Mouse (Mus musculus): Measurements from ENCODE around the gene Tbx15. TPM values are rescaled to one million over a fixed set of nuclear protein-coding genes. Genes with fewer than 3 reads are reported as not detected.

Gene Tbx15
- total RNA-seq, 1 experiment from 2014 or later: not detected

- no peak for ATAC-seq (ENCODE audit: extremely low read depth, insufficient number of reproducible peaks, low FRiP score, poor library complexity, severe bottlenecking)
Observed at GRCm38 (mm10) chr3:99329316-99329715, 89.1 kb downstream of the Tbx15 start.

GRCm38 (mm10) chr3:99331086-99331485, 90.9 kb downstream of the Tbx15 start:
- ATAC-seq (ENCODE audit: extremely low read depth, insufficient number of reproducible peaks, low FRiP score, poor library complexity, severe bottlenecking): no peak

- ATAC-seq (ENCODE audit: extremely low read depth, insufficient number of reproducible peaks, low FRiP score, poor library complexity, severe bottlenecking): no peak
Observed at GRCm38 (mm10) chr3:99336866-99337265, 96.7 kb downstream of the Tbx15 start.

- no peak for ATAC-seq (ENCODE audit: extremely low read depth, insufficient number of reproducible peaks, low FRiP score, poor library complexity, severe bottlenecking)
Observed at GRCm38 (mm10) chr3:99338756-99339155, 98.6 kb downstream of the Tbx15 start.

GRCm38 (mm10) chr3:99340021-99340420, 99.8 kb downstream of the Tbx15 start:
- ATAC-seq (ENCODE audit: extremely low read depth, insufficient number of reproducible peaks, low FRiP score, poor library complexity, severe bottlenecking): no peak

- ATAC-seq (ENCODE audit: extremely low read depth, insufficient number of reproducible peaks, low FRiP score, poor library complexity, severe bottlenecking): no peak
Observed at GRCm38 (mm10) chr3:99379616-99380250, 139.6 kb downstream of the Tbx15 start.

GRCm38 (mm10) chr3:99387127-99387526, 146.9 kb downstream of the Tbx15 start:
- no peak for ATAC-seq (ENCODE audit: extremely low read depth, insufficient number of reproducible peaks, low FRiP score, poor library complexity, severe bottlenecking)

Other genes with a start within 250 kb of the Tbx15 start
- 4.5 and 6.4 TPM in 2 replicates for gene Wars2, start 99.3 kb upstream of the Tbx15 start, total RNA-seq (2017)

All from neutrophil, adult 5-6 weeks (primary cell).